In genomic region chr15:93880302-93880701, GRCm38 (mm10) we compare ENCODE assay signal across 21 mouse cellular contexts.
"Had no signal": no experiment of that assay in that cellular context is flagged by ENCODE, and none has a peak within 500 bp of the region (broad histone marks: within the 10 kb centered on the region; RNA-seq: fewer than 3 reads in every experiment).

No protein-coding gene starts in this region.

- H3K27ac ChIP-seq: heart, embryonic 10.5 days; hindbrain, embryonic 13.5 days; hindbrain, embryonic 15.5 days; hindbrain, postnatal 0 days; kidney, embryonic 15.5 days; kidney, postnatal 0 days; limb, embryonic 15.5 days; liver, embryonic 12.5 days had no signal

- DNase-seq: forebrain, postnatal 0 days; gastrocnemius, postnatal 14 days; gastrocnemius, postnatal 36 days; heart, adult 18-20 months; heart, postnatal 10 days; heart, postnatal 36 days; kidney, adult 11 months; kidney, adult 2 months; kidney, adult 9 months; layer of hippocampus, adult 9-11 months; layer of hippocampus, postnatal 36 days had no signal

- H3K4me2 ChIP-seq: heart, embryonic 12.5 days; hindbrain, embryonic 13.5 days; hindbrain, embryonic 15.5 days; kidney, embryonic 15.5 days; limb, embryonic 15.5 days; liver, embryonic 12.5 days had no signal

- H3K27me3 ChIP-seq: heart, embryonic 12.5 days; hindbrain, embryonic 13.5 days; hindbrain, embryonic 15.5 days; kidney, embryonic 15.5 days; limb, embryonic 13.5 days; limb, embryonic 15.5 days; liver, embryonic 12.5 days had no signal

- H3K4me3 ChIP-seq: heart, embryonic 10.5 days; heart, embryonic 12.5 days; hindbrain, embryonic 13.5 days; hindbrain, embryonic 15.5 days; kidney, embryonic 15.5 days; limb, embryonic 13.5 days; limb, embryonic 15.5 days; liver, embryonic 12.5 days had no signal

- H3K36me3 ChIP-seq: heart, embryonic 10.5 days; heart, embryonic 12.5 days; hindbrain, embryonic 13.5 days; hindbrain, embryonic 15.5 days; kidney, embryonic 15.5 days; limb, embryonic 13.5 days; limb, embryonic 15.5 days; liver, embryonic 12.5 days had no signal
